Mouse (Mus musculus) left cerebral cortex, postnatal 25 days (tissue): ENCODE measurements around the gene Asb6. TPM values are rescaled to one million over a fixed set of nuclear protein-coding genes. Genes with fewer than 3 reads are reported as not detected.

Source experiments
- DNase-seq, 2 experiments: peaks; one replicate each; pipeline ENCODE4 v3.0.0; 2022; ENCODE audit warnings: low spot score in 2 of 2, mixed read lengths in 1 of 2
- intact Hi-C: fragments of 180-260 bp; cut with DNase I; formaldehyde crosslinking; loops from one replicate; pipeline ENCODE4 v1.15.1; 2025
- total RNA-seq, 2 experiments: library from RNA; stranded (reverse); gene quantifications; 2 replicates each; pipeline ENCODE4 v1.2.3; 2021

The Asb6 gene
- total RNA-seq, 2 experiments from 2014 or later = 36.7 to 38.6 TPM

- intact Hi-C loops = no loop called here
- DNase-seq = peak in 1 of 2 experiments; percentile 47
Observed at GRCm38 (mm10) chr2:30836238-30836990, 6.3 kb upstream of the Asb6 start.

DNA sequence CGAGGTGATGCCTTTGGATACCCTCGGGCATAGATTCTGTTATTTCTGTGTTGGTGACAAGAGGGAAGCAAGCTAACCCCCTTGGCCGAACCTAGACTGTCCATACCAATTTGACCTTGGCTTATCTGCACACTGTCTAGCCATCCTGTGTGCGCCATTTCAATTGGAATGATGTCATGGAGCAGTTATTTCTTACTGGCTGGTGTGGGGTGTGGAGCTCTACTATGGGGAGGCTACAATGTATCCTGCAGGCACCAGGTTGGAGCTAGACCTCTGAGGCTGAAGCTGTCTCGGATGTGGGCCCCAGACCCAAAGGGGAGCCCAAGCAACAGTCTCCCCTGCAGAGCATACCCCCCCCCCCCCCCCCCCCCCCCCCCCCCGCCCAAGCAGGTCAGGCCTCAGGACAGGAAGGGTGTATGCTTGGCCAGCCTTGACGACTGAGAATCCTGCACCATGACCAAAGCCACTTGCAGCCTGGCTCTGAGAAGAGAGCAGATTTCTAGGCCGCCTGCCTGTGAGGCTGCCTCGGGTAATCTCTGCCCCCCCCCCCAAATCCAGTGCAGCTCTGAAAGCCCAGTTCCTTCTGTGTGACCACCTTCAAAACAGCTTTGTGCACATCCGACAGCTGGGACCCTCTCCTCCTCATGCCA is 4.4 kb upstream of the Asb6 start, which contains the start of gene Prrx2:
Gene Prrx2 (plus strand): TSS at position 600 of the 650 bp plus-strand sequence.
- intact Hi-C loops = no loop called here
- DNase-seq = no peak

GRCm38 (mm10) chr2:30833644-30834043 is 3.5 kb upstream of the Asb6 start:
- DNase-seq = no peak
- intact Hi-C loops = no loop called here

DNA sequence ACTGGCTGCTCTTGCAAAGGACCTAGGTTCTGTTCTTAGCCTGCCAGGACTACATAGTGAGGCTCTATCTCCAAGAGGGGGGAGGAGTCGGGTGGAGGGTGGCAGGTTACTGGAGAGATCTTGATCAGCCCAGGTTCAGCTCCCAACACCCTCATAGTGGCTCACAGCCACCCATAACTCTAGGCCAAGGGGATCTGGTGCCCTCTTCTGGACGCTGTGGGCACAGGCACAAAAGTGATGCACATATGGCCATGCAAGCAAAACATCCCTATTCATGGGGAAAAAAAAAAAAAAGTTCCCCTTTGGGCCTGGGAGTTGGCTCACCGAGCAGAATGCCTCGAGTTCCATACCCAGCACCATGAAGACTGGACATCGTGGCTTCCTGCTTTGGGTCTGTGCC is 818 bp downstream of the Asb6 start:
- intact Hi-C loops = loop anchor here (5.0 kb wide), 1 partner anchor 98 kb away; the partner anchor contains the start of gene Ptges
- DNase-seq = no peak

DNA sequence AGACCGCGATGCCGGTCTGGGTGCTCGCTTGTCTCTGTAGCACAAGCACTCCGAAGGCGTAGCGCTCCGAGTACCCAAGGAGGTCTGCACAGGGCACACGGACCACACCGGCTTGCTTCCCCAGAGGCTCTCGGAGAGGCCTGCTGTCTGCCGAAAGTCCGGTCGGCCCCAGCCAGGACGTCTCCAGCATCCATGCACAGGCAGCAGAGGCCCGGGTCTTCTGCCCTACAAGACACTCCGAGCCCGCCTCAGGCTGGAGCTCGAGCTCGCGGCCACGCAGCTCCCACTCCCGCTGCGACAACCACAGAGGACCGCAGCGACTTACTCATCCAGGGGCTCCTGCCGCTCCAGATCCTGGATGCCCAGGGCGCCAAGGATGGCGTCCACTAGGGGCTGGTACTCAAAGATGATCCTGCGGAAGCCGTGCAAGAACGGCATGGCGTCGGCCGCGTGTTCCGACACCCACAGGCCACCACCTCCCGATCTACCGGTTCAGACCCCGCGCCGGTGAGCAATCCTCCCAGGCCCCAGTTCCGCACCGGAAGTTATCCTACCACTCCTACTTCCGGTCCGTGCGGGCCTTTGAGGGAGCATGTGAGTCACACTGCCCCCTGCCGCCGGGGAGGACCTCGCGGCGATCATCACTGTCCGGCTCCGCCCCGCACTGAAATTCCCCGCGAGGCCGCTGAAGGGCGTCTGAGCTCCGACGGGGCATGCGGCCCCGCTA is 2.2 kb downstream of the Asb6 start:
- intact Hi-C loops = loop anchor here (5.0 kb wide), 1 partner anchor 99 kb away; the partner anchor contains the start of gene Ptges
- peak; percentile 94 to 96 for DNase-seq

- intact Hi-C loops = loop anchor here (5.0 kb wide), 1 partner anchor 100 kb away; the partner anchor contains the start of gene Ptges
- peak; percentile 49 to 66 for DNase-seq
Observed at GRCm38 (mm10) chr2:30826825-30827748, 3.0 kb downstream of the Asb6 start.

DNA sequence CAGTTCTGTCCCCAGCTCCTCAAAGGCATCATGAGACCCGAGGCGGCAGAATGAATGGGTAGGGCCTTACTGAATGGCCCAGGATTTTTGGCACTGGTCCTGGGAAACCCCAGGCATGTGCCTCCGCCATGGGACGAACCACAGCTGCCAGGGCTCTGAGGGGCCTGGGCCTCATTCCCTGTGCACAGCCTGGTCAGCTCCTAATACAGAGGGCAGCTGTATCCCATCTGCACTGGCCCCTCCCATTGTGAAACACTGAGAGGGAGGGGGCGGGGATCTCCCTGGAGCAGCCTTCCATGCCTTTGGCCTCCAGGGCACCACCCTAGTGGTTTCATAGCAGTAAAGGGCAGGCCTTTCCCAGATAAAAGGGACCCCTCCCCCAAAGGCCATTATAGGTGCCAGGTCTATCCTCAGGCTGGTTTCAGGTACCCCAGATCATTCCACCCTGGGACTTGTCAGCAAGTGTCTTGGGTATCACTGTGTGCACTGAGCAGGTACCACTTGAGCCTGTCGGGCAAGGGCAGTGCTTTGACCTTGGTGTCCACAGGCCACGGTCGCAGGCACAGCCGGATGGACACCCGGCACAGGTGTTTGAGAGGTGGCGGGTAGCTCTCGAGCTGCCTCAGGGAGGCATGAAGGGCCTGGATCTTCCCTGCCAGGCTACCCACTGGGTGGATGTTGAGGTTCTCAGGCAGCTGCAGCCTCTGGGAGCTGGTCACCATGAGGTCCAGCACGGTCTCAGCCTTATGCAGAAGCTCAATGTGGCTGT is 6.6 kb downstream of the Asb6 start:
- intact Hi-C loops = no loop called here
- DNase-seq = no peak

DNA sequence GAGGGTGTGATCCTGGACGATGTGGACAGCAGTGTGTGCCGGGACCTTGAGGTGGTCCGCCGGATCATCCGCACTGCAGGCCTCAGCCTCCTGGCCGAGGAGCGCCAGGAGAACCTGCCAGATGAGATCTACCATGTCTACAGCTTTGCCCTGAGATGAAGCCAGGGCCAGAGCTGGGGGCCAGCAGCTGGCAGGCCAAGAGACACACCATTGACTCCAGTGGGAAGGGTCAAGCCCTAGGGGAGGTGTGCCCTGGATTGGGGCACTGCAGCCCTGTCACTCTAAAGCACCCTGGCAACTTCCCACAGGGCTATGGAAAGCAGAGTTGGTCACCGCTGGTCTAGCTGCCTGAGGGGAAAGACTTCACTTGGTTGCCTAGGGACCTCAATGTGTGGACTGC is 7.7 kb downstream of the Asb6 start:
- intact Hi-C loops = no loop called here
- no peak for DNase-seq

- intact Hi-C loops = no loop called here
- no peak for DNase-seq
Observed at GRCm38 (mm10) chr2:30821073-30821472, 9.1 kb downstream of the Asb6 start.

- no peak for DNase-seq
- intact Hi-C loops = no loop called here
Observed at GRCm38 (mm10) chr2:30819873-30820272, 10.3 kb downstream of the Asb6 start.

DNA sequence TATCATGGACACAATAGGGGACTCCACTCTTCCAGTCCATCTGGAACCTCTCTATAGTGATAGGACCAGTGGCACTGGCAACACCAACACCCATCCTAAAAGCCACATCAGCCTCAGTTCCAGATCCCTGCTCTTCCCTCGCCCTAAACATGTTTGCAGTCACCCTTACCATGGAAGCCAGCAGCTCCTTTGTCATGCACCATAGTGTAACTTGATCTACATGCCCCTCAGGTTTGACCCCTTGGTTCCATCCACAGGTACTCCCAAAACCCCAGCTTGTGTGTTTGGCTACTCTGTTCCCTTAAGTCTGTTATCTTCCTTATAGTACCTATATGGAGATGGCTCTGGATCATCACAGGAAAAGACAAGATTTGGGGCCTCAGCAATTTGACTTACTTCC is 13.8 kb downstream of the Asb6 start:
- intact Hi-C loops = no loop called here
- DNase-seq = no peak

- DNase-seq = no peak
- intact Hi-C loops = no loop called here
Observed at GRCm38 (mm10) chr2:30810573-30810972, 19.6 kb downstream of the Asb6 start.

DNA sequence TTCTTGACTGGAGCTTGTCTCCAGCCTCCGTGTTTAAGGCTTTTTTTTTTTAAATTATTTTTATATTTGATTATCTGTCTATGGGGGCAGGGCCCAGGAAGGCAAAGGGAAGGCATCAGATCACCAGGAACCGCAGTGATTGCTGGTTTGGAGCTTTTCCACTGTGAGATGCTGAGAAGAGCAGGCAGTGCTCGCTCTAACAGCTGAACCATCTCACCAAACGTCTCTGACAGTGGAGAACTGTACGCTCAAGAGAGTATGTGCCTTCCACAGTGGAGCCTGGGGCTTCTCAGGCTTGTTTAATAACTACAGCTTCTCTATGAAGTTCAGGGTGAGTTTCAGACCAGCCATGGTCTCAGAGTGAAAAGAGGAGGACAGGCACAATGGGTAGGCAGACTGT is 20.6 kb downstream of the Asb6 start:
- intact Hi-C loops = loop anchor here (5.0 kb wide), 1 partner anchor 217 kb away; no protein-coding TSS in a partner anchor
- DNase-seq = no peak

DNA sequence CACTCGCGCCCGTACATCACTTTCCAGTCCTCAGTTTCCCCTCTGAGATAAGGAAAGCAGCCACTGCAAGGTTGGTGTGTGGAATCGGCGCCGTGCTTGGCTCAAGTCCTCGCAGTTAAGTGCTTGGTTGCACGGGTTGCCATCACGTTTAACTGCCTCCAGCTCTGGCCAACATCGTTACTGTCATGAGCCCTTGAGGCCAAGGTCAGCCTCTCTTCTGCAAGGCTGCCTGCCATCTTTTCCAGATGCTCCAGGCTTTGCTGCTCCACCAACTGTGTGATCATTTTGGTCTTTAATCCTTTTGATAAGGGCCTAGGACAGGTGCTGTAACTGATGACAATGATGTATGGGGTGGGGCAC is 21.9 kb downstream of the Asb6 start:
- intact Hi-C loops = loop anchor here (5.0 kb wide), 1 partner anchor 216 kb away; no protein-coding TSS in a partner anchor
- no peak for DNase-seq

- DNase-seq = peak; percentile 97 to 99
- intact Hi-C loops = loop anchor here (5.0 kb wide), 1 partner anchor 215 kb away; no protein-coding TSS in a partner anchor
Observed at GRCm38 (mm10) chr2:30807648-30808295, 22.4 kb downstream of the Asb6 start, which contains the start of gene Ntmt1. TSS of gene Ntmt1 (plus strand) at chr2:30807826.

- intact Hi-C loops = loop anchor here (5.0 kb wide), 1 partner anchor 215 kb away; no protein-coding TSS in a partner anchor
- DNase-seq = no peak
Observed at GRCm38 (mm10) chr2:30807147-30807647, 22.9 kb downstream of the Asb6 start.

DNA sequence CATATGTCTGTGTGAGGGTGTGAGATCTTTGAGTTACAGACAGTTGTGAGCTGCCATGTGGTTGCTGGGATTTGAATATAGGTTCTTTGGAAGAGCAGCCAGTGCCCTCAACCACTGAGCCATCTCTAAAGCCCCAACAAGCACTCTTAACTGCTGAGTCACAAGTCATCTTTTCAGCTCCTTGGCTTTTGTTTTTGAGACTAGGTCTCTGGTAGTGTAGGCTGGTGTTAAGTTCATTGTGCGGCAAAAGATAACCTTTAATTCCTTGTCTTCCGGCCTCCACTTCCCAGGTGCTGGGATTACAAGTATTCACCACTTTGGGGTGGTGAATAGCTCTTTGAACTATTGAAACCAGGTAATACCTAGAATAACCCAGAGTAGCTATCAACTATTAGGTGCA is 24.1 kb downstream of the Asb6 start:
- intact Hi-C loops = loop anchor here (5.0 kb wide), 1 partner anchor 214 kb away; no protein-coding TSS in a partner anchor

GRCm38 (mm10) chr2:30803604-30804003 is 26.5 kb downstream of the Asb6 start, which contains the start of gene 1700001O22Rik:
TSS of gene 1700001O22Rik (minus strand) at chr2:30803661.
- no peak for DNase-seq
- intact Hi-C loops = no loop called here

More for the DNA sequence above, 24.1 kb downstream of the Asb6 start:
- DNase-seq = no peak
